Mouse (Mus musculus) thymus, adult 2 months (tissue): Measurements from ENCODE around the gene 1810049J17Rik. TPM values are rescaled to one million over a fixed set of nuclear protein-coding genes. Genes with fewer than 3 reads are reported as not detected.

ENCODE experiments used
- DNase-seq: peaks from one replicate; pipeline ENCODE4 v3.0.0; 2021
- H3K27ac ChIP-seq: fragments of 200-500 bp; 2 replicates; pipeline ENCODE4 v1.5.1; 2012; ENCODE audit warnings: low read length, control low read depth; ENCODE audit not compliant: control insufficient read depth, insufficient read depth
- H3K27me3 ChIP-seq: fragments of 200-500 bp; 2 replicates; pipeline ENCODE4 v1.6.1; 2012; ENCODE audit warnings: mild to moderate bottlenecking, low read length, moderate library complexity, mixed read lengths; ENCODE audit not compliant: control insufficient read depth, insufficient read depth
- H3K36me3 ChIP-seq: fragments of 200-500 bp; 2 replicates; pipeline ENCODE4 v1.6.1; 2012; ENCODE audit warnings: mild to moderate bottlenecking, low read length, moderate library complexity; ENCODE audit not compliant: control insufficient read depth, insufficient read depth
- H3K4me1 ChIP-seq: fragments of 200-500 bp; replicated peaks from 2 replicates; pipeline ENCODE4 v1.6.1; 2012; ENCODE audit warnings: low read length; ENCODE audit not compliant: control insufficient read depth, insufficient read depth
- H3K4me3 ChIP-seq: fragments of 200-500 bp; 2 replicates; pipeline ENCODE4 v1.5.1; 2012; ENCODE audit warnings: mild to moderate bottlenecking, low read length, control low read depth, moderate library complexity; ENCODE audit not compliant: control insufficient read depth, insufficient read depth
- CTCF ChIP-seq: fragments of 200-500 bp; IDR thresholded peaks from 2 replicates; pipeline ENCODE4 v1.5.1; 2012; ENCODE audit warnings: mild to moderate bottlenecking, control low read depth, low read length, moderate library complexity, borderline replicate concordance; ENCODE audit not compliant: control insufficient read depth, poor library complexity, insufficient read depth; ENCODE audit errors: extremely low read depth
- POLR2A ChIP-seq: fragments of 200-500 bp; IDR thresholded peaks from 2 replicates; pipeline ENCODE4 v1.6.1; 2012; ENCODE audit warnings: mild to moderate bottlenecking, low read length, control low read depth, moderate library complexity; ENCODE audit not compliant: control insufficient read depth, poor library complexity, insufficient read depth; ENCODE audit errors: extremely low read depth
- whole genome bisulfite sequencing: fragments of 180-500 bp; shearing (Covaris S2); methylation state at CpG from one replicate; pipeline ENCODE4 v1.1.7; 2018; 5-methylcytosine and 5-hydroxymethylcytosine counted together
- polyA plus RNA-seq: library from polyadenylated mRNA; depleted of rRNA; stranded (reverse); fragments of >200 nt; gene quantifications from 2 replicates; pipeline ENCODE4 v1.2.3, GENCODE M21; 2012; rRNA removed

Gene 1810049J17Rik
- polyA plus RNA-seq, 1 experiment = not detected

GRCm38 (mm10) chr15:12275091-12275623 is 46.5 kb downstream of the 1810049J17Rik start:
- DNase-seq = no peak

GRCm38 (mm10) chr15:12274053-12274769 is 47.5 kb downstream of the 1810049J17Rik start:
- H3K27ac ChIP-seq = no peak overlapping the region
- no peak for DNase-seq
- 78% methylated on average over 4 of the region's 4 CpGs for WGBS
- no peaks in the 10 kb centered on the region for H3K4me1 ChIP-seq
- no peak for TF ChIP-seq CTCF
- no peak for TF ChIP-seq POLR2A
- peaks cover 20% of the 10 kb centered on the region for H3K36me3 ChIP-seq
- H3K4me3 ChIP-seq = no peak overlapping the region
- no peaks in the 10 kb centered on the region for H3K27me3 ChIP-seq

More at GRCm38 (mm10) chr15:12275091-12275623, 46.5 kb downstream of the 1810049J17Rik start:
- no peaks in the 10 kb centered on the region for H3K27me3 ChIP-seq
- peaks cover 12% of the 10 kb centered on the region for H3K36me3 ChIP-seq
- H3K27ac ChIP-seq = no peak overlapping the region
- 53% methylated on average over 4 of the region's 4 CpGs for WGBS
- no peak overlapping the region for H3K4me3 ChIP-seq
- TF ChIP-seq CTCF (no peak), POLR2A (no peak)
- H3K4me1 ChIP-seq = no peaks in the 10 kb centered on the region

GRCm38 (mm10) chr15:12273325-12274052 is 48.2 kb downstream of the 1810049J17Rik start:
- TF ChIP-seq CTCF = no peak
- no peak for TF ChIP-seq POLR2A
- Histone ChIP-seq H3K27ac (no peak overlapping the region), H3K36me3 (peaks cover 20% of the 10 kb centered on the region), H3K27me3 (no peaks in the 10 kb centered on the region), H3K4me1 (no peaks in the 10 kb centered on the region), H3K4me3 (no peak overlapping the region)
- 91% methylated on average over 12 of the region's 12 CpGs for WGBS
- no peak for DNase-seq

Other genes starting within 250 kb of the 1810049J17Rik start
- gene Zfr, start 204.1 kb downstream of the 1810049J17Rik start, polyA plus RNA-seq = 218 and 232 TPM in 2 replicates
- gene Mtmr12, start 116.9 kb downstream of the 1810049J17Rik start, polyA plus RNA-seq = 49.2 and 50.0 TPM in 2 replicates
- gene Golph3, start 449 bp downstream of the 1810049J17Rik start, polyA plus RNA-seq = 91.4 and 95.5 TPM in 2 replicates